Mouse (Mus musculus) layer of hippocampus, adult 2 months (tissue): ENCODE results near the gene Rasal1. TPM values are rescaled to one million over a fixed set of nuclear protein-coding genes. Genes with fewer than 3 reads are reported as not detected.

ENCODE experiments used
- DNase-seq, 2 experiments: peaks; one replicate each; pipeline ENCODE4 v3.0.0; 2022; ENCODE audit warnings: low spot score in 2 of 2
- H3K27ac ChIP-seq: fragments of 200-600 bp; 2 replicates; pipeline ENCODE4 v1.8.1; 2022
- H3K4me3 ChIP-seq: fragments of 200-600 bp; 2 replicates; pipeline ENCODE4 v1.8.1; 2022; ENCODE audit warnings: mild to moderate bottlenecking
- CTCF ChIP-seq: fragments of 200-600 bp; conservative IDR thresholded peaks from 2 replicates; pipeline ENCODE4 v1.8.1; 2022; ENCODE audit warnings: antibody characterized with exemption, mild to moderate bottlenecking, moderate library complexity
- total RNA-seq, 2 experiments: library from RNA; stranded (reverse); gene quantifications; 2 replicates each; pipeline ENCODE4 v1.2.3; 2021

The Rasal1 gene
- total RNA-seq, 2 experiments from 2014 or later: 91.9 to 96.6 TPM

DNA sequence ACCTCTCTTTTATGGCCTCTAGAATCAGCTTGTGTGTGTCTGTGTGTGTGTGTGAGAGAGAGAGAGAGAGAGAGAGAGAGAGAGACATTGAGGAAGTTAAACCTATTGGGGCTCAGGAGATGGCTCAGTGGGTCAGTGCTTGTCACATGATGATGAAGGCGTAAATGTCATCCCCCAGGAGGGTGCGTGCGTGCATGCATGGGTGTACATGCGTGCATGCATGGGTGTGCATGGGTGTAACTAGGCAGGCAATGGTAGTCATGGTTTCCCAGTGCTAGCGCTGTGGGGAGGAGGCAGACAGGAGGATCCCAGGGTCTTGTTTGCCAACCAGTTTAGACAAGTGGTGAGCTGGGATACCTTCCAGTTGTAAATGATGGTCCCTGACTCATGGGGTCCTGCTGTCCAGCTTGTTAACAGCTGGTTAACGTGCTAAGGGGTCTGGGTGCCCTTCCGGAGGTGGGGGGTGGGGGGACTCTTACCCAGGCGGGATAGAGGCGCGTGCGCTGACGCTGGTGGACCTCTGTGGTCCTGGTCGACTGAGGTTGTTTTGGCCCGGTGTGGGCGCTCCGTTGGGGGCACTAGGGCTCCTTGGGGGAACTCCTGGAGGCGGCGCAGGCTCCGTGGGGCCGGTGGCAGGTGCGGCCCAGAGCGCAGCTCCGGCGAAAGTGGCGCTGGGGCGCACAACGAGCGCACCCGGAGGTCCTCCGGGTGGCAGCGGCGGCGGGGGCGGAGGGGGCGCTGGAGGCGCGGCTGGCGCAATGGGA is 45.5 kb downstream of the Rasal1 start:
- TF ChIP-seq CTCF: no peak
- Histone ChIP-seq H3K4me3 (no peak overlapping the region), H3K27ac (peak overlapping the region; percentile 52)
- no peak for DNase-seq

DNA sequence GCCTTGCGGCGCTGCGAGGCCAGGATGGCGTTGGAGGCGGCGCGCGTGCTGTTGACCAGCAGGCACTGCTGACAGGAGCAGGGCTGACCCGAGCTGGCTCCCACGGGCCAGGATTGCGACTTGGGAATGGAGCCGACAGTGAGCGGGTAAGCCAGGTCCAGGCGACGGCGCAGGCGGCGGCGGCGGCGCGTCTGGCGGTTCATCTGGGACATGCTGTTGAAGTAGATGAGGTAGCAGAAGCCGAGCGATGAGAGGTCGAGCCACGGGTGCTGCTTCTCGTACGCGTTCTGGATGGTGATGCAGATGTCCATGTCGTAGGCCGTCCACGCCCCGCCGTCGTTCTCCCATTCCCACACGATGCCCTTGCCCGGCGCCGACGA is 46.1 kb downstream of the Rasal1 start:
- Histone ChIP-seq H3K27ac (peak overlapping the region; percentile 52), H3K4me3 (no peak overlapping the region)
- DNase-seq: no peak
- no peak for TF ChIP-seq CTCF

DNA sequence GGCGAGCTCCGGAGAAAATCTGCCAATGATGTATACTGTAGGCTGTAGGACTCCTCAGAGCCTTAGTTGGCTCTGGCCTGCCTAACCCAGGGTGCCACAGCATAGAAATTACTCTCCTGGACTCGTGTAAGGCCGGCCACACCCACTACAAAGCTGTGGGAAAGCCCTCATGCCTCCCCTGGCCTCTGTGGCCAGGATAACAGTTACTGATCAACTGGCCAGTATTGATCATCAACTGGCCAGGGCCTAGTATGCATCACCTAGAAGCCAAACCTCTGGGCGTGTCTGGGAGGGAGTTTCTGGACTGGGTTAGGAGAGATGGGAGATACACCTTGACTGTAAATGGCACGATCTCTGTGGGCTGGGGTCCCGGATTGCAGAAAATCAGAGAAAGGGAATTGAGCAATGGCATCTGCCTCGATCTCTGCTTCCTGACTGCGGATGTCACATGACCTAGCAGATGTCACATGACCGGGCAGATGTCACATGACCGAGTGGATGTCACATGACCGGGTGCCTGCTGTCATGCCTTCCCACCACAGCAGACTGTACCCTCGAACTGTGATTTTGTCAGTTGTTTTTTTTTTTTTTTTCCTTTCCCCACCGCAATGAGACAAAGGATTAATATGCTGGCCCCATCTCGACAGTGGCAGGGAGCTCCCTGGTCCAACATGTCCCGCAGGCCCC is 47.6 kb downstream of the Rasal1 start:
- DNase-seq: no peak
- TF ChIP-seq CTCF: no peak
- no peak overlapping the region; the same call in 1 of the 2 replicates for H3K27ac ChIP-seq
- no peak overlapping the region for H3K4me3 ChIP-seq

- no peak for TF ChIP-seq CTCF
These were observed 48.3 kb downstream of the Rasal1 start for GRCm38 (mm10) chr5:120696865-120697264.

DNA sequence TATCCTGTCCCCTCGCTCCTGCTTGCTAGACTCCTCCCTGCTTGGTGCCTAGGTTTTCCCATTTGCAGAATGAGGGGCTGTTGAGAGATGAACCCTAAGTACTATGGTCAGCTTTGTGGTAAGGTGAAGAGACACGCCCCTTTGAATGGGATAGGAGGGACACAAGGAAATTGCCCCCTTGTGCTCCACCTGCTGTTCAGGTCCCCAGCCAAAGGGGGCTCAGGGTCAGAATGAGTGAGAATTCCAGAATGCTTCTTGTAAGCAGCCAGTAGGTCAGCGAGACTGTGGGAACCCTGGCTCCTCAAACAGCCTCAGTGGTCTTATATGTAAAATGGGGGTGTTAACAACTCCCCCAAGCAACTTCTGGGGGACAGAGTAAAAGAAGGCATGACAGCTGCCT is 49.6 kb downstream of the Rasal1 start:
- 0 out of 2 replicates have a peak, but pooled peaks have one; percentile 7 for TF ChIP-seq CTCF
- DNase-seq: no peak
- no peak overlapping the region for H3K4me3 ChIP-seq
- peak overlapping the region; percentile 78 for H3K27ac ChIP-seq

More at GRCm38 (mm10) chr5:120696865-120697264, 48.3 kb downstream of the Rasal1 start:
- H3K27ac ChIP-seq: no peak overlapping the region; the same call in 1 of the 2 replicates
- DNase-seq: no peak
- H3K4me3 ChIP-seq: no peak overlapping the region

GRCm38 (mm10) chr5:120698801-120699391 is 50.3 kb downstream of the Rasal1 start:
- DNase-seq: peak; percentile 58 to 69
- TF ChIP-seq CTCF: no peak
- no peak overlapping the region for H3K4me3 ChIP-seq
- peak overlapping the region; percentile 78 for H3K27ac ChIP-seq

DNA sequence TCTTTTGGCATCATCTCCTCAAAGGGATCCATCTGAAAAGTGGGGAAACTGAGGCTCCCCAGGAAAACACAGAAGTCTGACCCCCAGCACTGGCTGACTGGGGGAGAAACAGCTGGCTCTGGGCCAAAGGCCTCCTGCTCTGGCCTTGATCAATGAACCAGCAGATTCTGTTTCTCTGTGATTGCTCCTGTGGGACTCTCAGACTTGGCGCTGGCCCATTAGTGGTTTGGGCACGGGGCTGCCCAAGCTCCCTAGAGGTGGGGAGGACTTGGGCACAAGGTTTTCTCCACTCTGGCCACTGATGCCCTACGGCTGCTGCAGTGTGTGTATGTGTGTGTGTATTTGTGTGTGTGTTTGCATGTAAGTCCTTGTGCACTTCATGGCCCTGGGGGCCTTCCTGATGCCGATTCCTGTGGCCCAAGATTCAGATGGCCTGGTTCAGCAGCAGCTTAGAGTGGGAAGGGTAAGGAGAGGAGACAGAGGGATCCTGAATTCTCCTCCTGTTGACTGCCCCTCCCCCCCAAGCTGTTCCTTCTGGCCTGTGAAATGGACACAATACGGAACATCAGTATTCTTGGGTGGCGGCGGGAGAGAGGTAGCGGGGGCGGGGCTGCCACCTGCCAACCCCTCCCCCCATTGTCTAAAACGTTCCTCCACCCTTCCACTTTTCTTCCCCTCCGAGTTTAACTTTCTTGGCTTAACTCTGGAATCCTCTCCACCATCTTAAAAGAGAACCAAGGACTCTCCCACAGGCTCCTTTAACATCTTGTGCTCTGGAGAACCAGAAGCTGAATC is 52.6 kb downstream of the Rasal1 start:
- Histone ChIP-seq H3K27ac (peak overlapping the region; percentile 14; the same call in 1 of the 2 replicates), H3K4me3 (no peak overlapping the region)
- no peak for DNase-seq
- no peak for TF ChIP-seq CTCF

GRCm38 (mm10) chr5:120702421-120702820 is 53.8 kb downstream of the Rasal1 start:
- no peak for TF ChIP-seq CTCF
- no peak overlapping the region for H3K4me3 ChIP-seq
- no peak overlapping the region for H3K27ac ChIP-seq
- DNase-seq: no peak

- Histone ChIP-seq H3K27ac (no peak overlapping the region), H3K4me3 (no peak overlapping the region)
- DNase-seq: no peak
- no peak for TF ChIP-seq CTCF
These were observed 54.4 kb downstream of the Rasal1 start for GRCm38 (mm10) chr5:120702969-120703368.

GRCm38 (mm10) chr5:120703660-120704059 is 55.0 kb downstream of the Rasal1 start:
- H3K27ac ChIP-seq: no peak overlapping the region
- DNase-seq: no peak
- H3K4me3 ChIP-seq: no peak overlapping the region
- TF ChIP-seq CTCF: no peak

- Histone ChIP-seq H3K27ac (no peak overlapping the region), H3K4me3 (no peak overlapping the region)
- DNase-seq: no peak
- no peak for TF ChIP-seq CTCF
These were observed 55.8 kb downstream of the Rasal1 start for GRCm38 (mm10) chr5:120704421-120704820.

DNA sequence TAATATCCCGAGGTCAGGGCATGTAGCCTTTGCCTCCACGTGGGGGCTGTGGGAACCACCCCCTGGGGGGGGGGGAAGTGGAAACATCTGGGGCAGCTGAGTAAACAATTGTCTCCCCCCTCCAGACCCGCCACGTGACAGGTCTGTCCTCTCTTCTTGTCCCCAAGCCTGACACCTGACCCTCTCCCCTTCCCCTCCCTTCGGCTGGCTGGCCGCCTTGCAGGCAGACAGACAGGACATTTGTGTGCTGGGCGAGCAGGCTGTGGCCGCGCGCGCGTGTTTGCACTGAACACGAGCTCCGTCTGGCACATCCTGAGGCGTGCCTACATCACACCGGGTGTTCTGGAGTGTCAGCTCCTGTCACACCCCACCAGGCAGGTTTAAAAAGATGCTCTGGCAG is 57.9 kb downstream of the Rasal1 start:
- no peak for DNase-seq
- H3K27ac ChIP-seq: peak overlapping the region; percentile 39; the same call in 1 of the 2 replicates
- H3K4me3 ChIP-seq: peak overlapping the region; percentile 31
- no peak for TF ChIP-seq CTCF
